Mouse (Mus musculus): ENCODE results near the gene Llph.

Llph gene

DNA sequence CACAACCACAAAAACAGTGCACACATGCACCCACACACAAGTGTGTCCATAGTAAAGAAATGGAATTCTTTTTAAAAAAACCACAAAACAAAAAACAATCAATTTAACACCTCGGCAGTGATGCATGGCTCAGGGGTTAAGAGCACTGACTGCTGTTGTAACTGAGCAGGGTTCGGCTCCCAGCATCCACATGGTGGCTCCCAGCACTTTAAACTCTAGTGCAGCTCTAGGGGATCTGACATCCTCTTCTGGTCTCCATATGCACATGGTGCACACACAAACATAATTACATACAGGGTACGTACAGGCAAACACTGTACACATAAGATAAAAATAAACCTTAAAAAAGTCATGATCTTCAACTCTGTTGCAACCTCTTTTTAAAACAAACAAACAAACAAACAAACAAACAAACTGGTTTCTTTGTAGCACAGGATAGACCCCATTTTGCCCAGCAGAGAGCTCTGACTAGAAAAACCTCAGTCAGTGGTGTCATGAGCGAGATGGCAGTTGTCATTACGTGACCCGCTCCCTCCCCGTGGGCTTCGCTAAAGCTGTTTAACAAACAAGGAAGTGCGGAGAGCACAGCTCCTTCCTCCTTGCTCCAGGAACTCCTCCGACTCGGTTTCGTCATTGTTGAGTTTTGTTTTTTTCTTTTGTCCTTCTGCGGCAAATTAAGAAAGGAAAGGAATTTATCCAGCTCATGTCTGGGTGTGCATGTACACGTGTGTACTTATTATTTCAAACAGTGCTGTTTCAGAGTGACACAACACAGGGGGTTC is 7.1 kb upstream of the Llph start:
- peak; percentile 58 for DNase-seq

DNA sequence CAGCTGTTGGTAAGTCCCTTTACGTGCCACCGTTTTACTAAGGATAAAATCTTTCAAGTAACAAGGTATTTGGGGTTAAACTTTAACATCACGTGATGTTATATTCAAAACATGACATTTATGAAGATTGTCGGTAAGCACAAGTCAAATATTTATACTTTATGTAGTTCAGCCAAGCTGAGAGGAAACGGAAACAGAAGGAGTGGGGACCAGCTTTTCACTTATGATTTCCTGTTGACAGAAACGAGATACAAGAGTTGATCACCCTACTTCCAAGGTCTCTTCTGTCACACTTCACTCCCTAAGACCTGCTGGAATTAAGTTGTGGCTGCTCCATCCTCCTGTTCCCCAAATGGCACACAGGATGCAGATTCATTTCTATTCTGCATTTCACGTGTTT is 6.1 kb upstream of the Llph start:
- peak; percentile 18 for DNase-seq

DNA sequence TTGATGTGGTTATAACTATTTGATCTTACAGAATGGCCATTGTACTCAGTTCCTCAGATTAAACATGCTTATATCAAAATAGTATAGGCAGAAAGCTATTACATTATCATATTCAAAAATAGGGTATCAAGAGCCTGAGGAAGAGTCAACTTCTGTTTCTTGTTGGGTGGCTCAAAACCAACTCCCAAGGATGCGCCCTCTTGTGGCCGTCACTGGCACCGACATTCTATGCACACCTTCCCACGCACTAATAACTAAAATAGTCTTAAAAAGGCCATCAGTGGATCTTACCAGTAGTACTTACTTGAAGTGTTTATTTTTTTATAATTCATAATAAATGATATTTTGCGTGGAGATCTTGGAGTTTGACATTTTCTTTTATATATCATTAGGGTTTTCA is 4.8 kb downstream of the Llph start:
- DNase-seq, result peak; percentile 71

DNA sequence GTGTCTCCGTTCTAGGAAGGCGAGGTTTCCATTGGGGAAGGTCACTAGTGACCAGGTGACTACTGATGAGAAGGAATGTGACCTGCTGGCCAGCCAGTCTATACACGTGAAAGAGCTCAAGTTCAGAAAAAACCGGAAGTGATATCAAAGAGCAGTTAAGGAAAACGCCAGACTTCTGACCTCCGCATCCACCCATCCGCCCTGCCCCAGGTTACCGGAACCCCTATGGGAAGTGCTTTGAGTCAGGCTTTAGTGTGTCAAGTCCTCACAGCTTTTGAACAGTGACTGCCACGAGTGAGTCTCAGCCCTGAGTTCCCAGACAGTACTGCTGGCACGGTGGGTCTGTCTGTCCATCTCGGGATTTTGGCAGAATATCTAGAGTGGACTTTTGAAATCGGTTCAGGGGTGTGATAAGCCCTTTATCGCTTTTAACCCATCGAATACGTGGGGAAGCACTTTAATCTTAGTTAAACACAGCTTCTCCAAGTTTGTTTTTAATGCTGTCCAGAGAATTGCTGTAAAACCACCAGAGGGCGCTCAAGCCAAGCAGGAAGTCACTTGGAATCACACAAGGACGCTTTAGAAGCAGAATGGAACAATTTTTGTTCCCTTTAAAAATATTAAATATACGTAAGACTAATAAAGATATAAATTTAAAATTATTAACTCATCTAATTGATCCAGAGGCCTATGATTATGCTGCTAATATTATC is 6.9 kb downstream of the Llph start:
- DNase-seq, result peak; percentile 76

GRCm38 (mm10) chr10:120236855-120237254 is 10.0 kb downstream of the Llph start:
- no peak for DNase-seq

DNA sequence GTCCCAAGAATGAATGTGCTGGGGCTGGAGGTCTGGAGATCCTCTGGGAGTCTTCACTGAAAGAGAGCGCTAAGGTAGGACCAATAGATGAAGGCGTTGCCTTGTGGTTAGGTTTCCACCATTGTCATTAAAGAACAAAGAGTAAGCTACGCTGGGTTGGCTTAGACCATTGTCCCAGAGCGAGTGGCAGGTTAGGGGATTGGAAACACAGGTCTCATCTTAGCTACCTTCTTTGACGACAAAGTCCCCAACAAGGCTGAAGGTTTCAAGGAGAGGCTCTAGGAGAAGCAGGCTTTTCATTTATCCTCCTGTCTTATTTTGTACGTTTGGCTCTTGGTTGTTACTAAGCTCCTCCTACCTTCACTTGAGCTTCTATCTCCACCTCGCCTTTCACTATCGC is 11.4 kb downstream of the Llph start:
- DNase-seq, result no peak

DNA sequence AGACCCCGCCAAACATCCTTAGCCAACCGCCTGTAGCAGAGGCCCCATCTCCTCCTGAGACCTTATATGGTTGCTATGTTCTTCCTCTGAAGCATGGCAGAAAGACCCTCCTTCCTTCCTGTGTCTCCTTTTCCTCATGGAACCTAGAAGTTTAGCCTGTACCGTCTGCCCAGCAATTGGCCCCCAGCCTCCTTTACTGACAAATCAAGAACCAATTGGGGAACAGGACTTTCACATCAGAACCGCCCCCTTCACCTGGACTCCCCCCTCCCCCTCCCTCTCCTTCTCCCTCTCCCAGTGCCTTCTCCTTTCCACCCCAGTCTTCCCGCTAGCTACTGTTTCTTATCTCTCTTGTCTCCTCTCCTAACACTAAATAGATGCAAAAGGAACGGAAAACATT is 12.6 kb downstream of the Llph start:
- no peak for DNase-seq

- no peak for DNase-seq
These were observed 15.6 kb downstream of the Llph start for GRCm38 (mm10) chr10:120242421-120242820.

- DNase-seq, result no peak
These were observed 18.8 kb downstream of the Llph start for GRCm38 (mm10) chr10:120245681-120246080.

DNA sequence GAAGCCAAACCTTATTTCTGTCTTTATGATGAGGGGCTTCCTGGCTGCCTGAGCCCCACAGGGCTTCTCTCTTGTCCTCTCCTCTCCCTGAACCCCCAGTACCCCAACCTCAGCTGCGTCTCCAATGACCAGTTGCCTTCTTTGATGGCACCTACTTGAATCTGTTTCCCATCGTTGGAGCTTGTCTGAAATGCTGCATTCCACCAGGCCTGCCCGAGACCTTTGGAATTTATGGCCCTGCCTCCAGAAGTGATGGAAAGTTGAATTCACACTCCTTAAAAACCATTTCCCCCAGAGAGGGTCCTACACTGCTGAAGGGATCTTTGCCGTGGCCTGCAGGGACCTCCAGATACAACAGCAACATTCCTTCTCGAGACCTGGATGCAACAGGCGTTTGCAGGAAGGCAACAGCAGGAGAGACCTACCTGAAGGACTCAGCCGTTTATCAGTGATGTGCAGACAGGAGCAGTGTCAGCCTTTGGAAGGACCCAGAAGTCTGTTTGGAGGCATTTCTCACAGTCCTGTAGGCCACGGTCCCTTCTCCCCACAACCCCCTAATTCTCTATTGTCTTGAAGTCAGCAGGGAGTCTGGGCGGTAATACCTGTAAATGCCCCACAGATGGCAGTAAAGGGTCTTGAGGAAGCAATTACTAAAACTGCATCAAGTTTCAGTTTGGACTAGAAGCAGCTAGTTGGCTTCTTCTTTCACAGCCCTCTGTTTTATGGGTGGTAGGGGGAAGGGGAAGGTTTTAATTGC is 20.3 kb downstream of the Llph start:
- peak; percentile 76 for DNase-seq

DNA sequence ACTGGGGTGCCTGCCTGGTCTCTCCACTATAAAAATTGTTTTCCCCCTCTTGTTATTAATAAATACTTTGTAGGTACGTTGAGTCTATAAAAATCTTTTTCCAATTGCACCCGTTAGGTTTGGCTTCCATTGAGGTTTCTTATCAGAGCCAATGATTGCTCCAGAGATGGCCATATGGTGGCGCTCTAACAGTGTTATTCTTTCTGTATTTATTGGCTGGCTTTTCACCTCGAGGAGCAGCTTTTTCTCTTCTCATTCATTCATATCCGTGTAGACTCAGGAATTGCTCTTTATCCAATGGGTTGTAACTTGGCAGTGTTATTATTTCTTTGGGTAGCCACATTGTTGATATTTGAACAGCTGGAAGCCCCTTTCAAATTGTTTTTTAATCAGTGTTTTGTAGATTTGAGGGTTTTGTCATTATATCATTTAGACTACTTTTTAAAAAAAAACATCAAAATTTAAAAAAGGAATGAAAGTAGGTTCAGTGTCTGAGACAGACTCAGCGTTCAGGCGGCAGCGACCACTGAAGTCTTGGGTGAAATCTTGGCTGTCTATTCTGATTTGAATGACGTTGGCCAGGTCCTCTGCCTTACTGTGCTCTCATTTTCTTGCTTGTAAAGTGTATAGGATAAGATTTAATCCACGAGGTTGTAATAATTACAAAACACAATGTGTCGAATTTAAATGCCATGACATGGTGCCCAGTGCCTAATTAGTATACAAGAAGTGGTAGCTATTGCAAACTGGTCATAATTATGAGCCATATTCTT is 24.2 kb downstream of the Llph start:
- DNase-seq, result peak; percentile 20

GRCm38 (mm10) chr10:120251791-120252190 is 24.9 kb downstream of the Llph start:
- no peak for DNase-seq

DNA sequence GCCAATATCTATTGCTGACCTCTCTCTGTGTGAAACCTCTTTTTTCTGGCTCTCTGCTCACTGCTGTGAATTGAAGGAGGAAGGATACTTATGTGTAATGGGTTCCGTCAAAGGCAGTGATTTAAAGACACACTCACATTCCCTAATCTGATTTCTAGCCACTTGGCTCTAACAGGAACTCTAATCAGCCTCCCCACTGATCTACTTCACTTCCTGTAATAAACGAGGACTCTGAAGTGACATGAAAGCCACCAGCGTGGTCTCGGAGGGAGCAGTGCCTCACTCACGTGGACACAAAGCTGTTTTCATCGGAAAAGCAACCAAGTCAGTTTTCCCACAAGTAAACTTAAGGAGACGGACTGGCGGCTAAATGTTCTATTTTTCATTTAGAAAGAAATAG is 25.9 kb downstream of the Llph start:
- DNase-seq, result no peak

DNA sequence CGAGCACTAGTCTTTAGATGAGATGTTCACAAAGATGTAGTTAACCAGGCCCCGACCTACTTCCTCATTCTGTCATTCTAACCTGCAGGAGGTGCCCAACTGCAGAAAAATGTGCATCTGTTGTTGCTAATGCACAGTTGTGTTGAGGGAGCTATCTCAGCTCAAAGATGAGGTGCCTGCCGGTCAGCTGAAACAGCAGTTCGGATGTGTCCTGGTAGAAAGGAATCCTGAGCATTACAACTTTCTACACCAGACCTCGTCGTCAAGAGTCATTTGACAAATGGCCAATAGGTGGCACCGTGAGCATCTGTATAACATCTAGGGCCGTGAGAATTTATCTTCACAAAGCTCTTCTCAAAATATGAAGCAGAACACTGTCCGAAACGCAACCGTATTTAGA is 30.4 kb downstream of the Llph start:
- DNase-seq, result peak; percentile 67

DNA sequence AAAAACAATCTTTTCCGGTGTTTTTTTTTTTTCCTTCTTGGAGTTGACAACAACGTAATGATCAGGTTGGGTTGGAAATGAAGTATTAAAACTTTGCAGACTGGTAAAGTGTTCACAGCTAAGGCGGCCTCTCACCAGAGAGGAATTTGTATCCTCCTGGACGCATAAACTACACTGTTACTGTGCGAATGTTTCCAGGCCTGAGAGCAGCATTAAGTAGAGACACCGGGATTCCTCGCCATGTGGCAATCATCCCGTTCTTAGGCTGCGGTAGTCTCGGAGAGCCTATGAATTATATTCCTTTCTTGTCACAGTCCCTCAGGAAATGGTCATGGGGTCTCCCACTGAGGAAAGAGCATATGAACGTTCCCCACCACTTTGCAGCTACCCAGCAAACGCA is 40.9 kb downstream of the Llph start:
- DNase-seq, result no peak

DNA sequence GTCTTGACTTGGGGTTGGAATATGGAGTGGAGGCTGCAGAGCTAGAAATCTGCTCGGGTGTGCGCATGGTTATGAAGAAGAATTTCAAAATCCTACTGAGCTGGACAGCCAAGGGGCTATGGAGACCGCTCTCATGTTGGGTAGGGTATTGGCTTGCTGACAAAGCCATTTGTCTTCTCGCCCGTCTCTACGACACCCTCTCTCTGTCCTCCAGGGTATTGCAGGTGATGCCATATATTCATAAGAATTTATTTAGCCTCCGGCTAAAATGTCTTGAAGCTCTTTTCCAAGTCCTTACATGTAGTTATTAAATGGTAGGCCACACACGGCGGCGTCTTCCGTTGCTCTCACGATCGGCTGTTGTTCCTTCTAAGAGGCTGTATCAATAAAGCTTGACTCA is 43.1 kb downstream of the Llph start:
- peak; percentile 10 for DNase-seq

- peak; percentile 65 for DNase-seq
These were observed 43.9 kb downstream of the Llph start for GRCm38 (mm10) chr10:120270777-120271176.

GRCm38 (mm10) chr10:120271318-120271717 is 44.4 kb downstream of the Llph start:
- no peak for DNase-seq

DNA sequence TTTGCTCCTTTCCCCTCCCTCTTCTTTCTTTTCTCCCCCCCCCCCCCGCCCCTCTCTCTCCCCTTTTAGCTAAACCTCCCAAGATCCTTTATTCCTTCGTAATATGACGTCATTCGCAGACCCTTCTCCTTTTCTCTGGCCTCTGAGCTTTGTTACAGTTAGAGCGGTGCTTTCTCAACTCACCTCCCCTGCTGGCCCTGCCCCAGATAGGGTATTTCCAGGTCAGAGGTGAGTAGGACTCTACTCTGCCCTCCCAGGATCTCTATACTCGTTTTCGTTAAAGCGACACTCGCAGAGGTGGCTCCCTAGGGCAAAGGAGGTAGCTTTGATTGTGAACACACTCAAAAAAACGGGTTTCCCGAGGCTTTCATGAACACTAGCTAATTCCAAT is 45.0 kb downstream of the Llph start:
- no peak for DNase-seq

DNA sequence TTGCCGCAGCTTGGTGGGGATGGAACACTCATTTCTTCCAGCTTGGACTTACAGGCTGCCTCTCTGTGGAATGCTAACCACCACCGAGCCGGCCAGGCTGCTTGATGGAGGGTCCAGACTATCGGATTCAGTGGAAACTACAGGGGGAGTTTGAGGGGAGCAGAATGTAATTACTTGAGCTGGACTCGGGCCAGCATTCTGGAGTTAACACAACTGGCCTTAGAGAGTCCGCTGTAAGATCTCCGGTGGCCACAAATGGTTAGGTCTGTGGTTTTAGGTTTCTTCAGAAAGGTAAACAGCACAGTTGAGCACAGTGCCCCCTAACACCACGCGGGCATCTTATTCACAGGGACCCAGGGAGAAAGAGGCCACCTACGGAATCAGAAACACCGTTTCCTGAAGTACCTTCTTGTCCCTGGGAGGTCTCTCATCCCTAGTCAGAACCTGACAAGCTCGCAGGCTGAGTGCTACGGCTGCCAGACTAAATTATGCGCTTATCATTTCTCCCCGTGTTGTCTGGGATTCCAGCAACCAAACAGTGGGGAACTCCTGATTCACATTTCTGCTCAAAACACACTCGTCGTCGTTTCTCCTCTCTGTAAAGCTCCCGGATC is 45.5 kb downstream of the Llph start:
- DNase-seq, result no peak

DNA sequence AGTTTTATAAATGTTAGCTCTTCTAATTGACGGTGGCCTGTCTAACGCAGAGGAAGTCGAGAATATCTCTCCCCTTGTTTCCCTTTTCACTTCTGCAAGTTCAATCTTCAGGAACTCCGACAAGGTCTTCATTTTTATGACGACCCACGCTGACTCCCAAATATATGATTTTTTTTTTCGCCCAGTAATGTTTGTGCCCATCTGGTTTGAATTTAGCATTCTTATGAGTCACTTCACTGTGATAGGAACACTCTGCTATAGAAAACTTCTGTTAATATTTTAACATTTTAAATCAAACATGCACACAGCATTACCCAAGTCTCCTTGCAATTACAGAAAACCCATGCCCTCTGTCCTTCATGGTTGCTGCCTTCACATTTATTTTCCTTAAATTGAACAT is 46.5 kb downstream of the Llph start:
- DNase-seq, result no peak

DNA sequence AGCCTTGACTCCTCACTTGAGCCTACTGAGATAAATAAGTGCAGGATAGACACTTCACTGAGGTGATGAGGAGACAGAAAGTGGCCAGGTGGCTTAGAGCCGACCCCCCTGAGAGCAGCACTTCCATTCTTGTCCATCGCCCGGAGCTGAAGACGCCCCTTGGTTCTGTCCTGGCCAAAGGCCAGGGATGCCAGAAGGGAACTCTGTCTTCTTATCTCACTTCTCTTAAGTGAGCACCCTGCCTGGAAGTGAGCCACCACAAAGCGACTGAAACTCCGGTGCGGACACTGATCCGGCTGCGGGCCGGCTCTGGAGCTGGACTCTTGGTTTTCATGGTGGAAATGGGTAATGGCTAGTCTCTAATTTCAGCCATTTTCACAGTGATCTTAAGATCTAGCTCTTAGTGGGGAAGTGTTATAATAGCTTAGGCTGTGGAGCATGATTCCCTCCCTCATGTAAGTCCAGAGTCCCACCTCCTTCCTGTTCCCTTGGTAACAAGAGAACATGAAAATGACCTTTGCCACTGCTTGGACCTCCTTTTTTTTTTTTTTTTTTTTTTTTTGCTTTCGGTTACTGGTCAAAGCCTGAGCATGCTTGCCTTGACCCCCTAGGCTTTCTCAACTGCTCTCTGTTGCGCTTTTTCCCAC is 52.7 kb downstream of the Llph start:
- no peak for DNase-seq

Measured in lung, postnatal 10 days (tissue).